ENCODE assay signal across 9 mouse cellular contexts in genomic region chr3:152761116-152761515, GRCm38 (mm10). TPM values are rescaled to one million over a fixed set of nuclear protein-coding genes. Genes with fewer than 3 reads are reported as not detected.
DNase-seq lines count a peak whose midpoint lies in the region; ATAC-seq lines count a peak whose summit lies in the region.
"Had no signal": no experiment of that assay in that cellular context is flagged by ENCODE, and none has a peak within 500 bp of the region (broad histone marks: within the 10 kb centered on the region; RNA-seq: fewer than 3 reads in every experiment).

No protein-coding gene starts in this region.

- H3K36me3 ChIP-seq in heart, embryonic 11.5 days (ENCODE audit: control insufficient read depth, insufficient read depth, low read length) = no peaks in the 10 kb centered on the region
- no peaks in the 10 kb centered on the region for H3K36me3 ChIP-seq in embryonic facial prominence, embryonic 11.5 days (replicated peaks; ENCODE audit: control insufficient read depth, insufficient read depth, low read depth, low read length)
- H3K36me3 ChIP-seq: embryonic facial prominence, embryonic 12.5 days had no signal

- H3K27ac ChIP-seq in heart, embryonic 11.5 days (ENCODE audit: low read depth, low read length) = no peak overlapping the region
- H3K27ac ChIP-seq in embryonic facial prominence, embryonic 11.5 days (replicated peaks; ENCODE audit: low read depth, low read length) = no peak overlapping the region

- H3K9me3 ChIP-seq in heart, embryonic 11.5 days (replicated peaks; ENCODE audit: control insufficient read depth, low read length) = no peaks in the 10 kb centered on the region
- no peaks in the 10 kb centered on the region for H3K9me3 ChIP-seq in embryonic facial prominence, embryonic 11.5 days (replicated peaks; ENCODE audit: control insufficient read depth, low read length)
- H3K9me3 ChIP-seq: embryonic facial prominence, embryonic 12.5 days had no signal

- no peak overlapping the region for H3K4me2 ChIP-seq in heart, embryonic 11.5 days
- H3K4me2 ChIP-seq in embryonic facial prominence, embryonic 11.5 days (ENCODE audit: low read depth, low read length) = no peak overlapping the region
- H3K4me2 ChIP-seq: embryonic facial prominence, embryonic 12.5 days had no signal

- 26% methylated on average over 7 of the region's 7 CpGs for WGBS in heart, embryonic 11.5 days (ENCODE audit: insufficient replicate concordance)
- 20% methylated on average over 7 of the region's 7 CpGs for whole genome bisulfite sequencing in embryonic facial prominence, embryonic 11.5 days

- peaks cover 41% of the 10 kb centered on the region for H3K4me1 ChIP-seq in heart, embryonic 11.5 days (ENCODE audit: control insufficient read depth, insufficient read depth, low read length)
- no peaks in the 10 kb centered on the region for H3K4me1 ChIP-seq in embryonic facial prominence, embryonic 11.5 days (ENCODE audit: control insufficient read depth, insufficient read depth, low read length)

- no peaks in the 10 kb centered on the region for H3K27me3 ChIP-seq in heart, embryonic 11.5 days (ENCODE audit: control insufficient read depth, insufficient read depth, low read length)
- no peaks in the 10 kb centered on the region for H3K27me3 ChIP-seq in embryonic facial prominence, embryonic 11.5 days (ENCODE audit: control insufficient read depth, insufficient read depth, low read length)
- H3K27me3 ChIP-seq: embryonic facial prominence, embryonic 12.5 days had no signal

- no peak for ATAC-seq in heart, embryonic 11.5 days (replicated peaks; ENCODE audit: insufficient number of reproducible peaks, low FRiP score, low TSS enrichment)
- no peak for ATAC-seq in embryonic facial prominence, embryonic 11.5 days (replicated peaks; ENCODE audit: insufficient number of reproducible peaks, low FRiP score, low TSS enrichment, low read depth)

- intact Hi-C loops in left cerebral cortex, postnatal 14 days (cut with DNase I) = loop anchor here (10.0 kb wide), 2 partner anchors 804 to 894 kb away; no protein-coding TSS in a partner anchor

- no peak overlapping the region for H3K9ac ChIP-seq in heart, embryonic 11.5 days (ENCODE audit: low read depth, low read length)
- H3K9ac ChIP-seq in embryonic facial prominence, embryonic 11.5 days (replicated peaks; ENCODE audit: low read length) = no peak overlapping the region
- H3K9ac ChIP-seq: embryonic facial prominence, embryonic 12.5 days had no signal

- H3K4me3 ChIP-seq in heart, embryonic 11.5 days (ENCODE audit: low read depth, low read length) = no peak overlapping the region
- no peak overlapping the region for H3K4me3 ChIP-seq in embryonic facial prominence, embryonic 11.5 days (ENCODE audit: low read depth, low read length)
- H3K4me3 ChIP-seq: embryonic facial prominence, embryonic 12.5 days had no signal

- peak; percentile 36 for DNase-seq in heart, adult 8-10 months (ENCODE audit: low spot score)
- DNase-seq in A20 (ENCODE audit: low read depth, low spot score) = peak; percentile 41
- peak; percentile 76 for DNase-seq in NIH3T3 (ENCODE audit: low read depth)
- peak; percentile 63 for DNase-seq in embryonic facial prominence, embryonic 11.5 days (ENCODE audit: low spot score)
- DNase-seq in left cerebral cortex, postnatal 14 days (ENCODE audit: low spot score in 2 of 2) = peak; percentile 70 to 73
- peak; percentile 43 for DNase-seq in retina, postnatal 7 days (ENCODE audit: low read depth, low spot score)
- DNase-seq in yolk sac, embryonic 10.5 days (ENCODE audit: low spot score) = no peak

RNA-seq across cellular contexts. Expression of gene Pigk, which starts 47.2 kb away (rescaled TPM):
- 10 to 100 TPM; 21.7 to 26.6 (median 23.0) TPM for total RNA-seq in heart, adult 8-10 months (2022)
- polyA plus RNA-seq in heart, embryonic 11.5 days (2014; fragmentation: Nextera tagmentation; extraction: Ambion mirVana) = 37.5 and 44.4 TPM in 2 replicates
- 43.4 and 49.1 TPM in 2 replicates for polyA plus RNA-seq in embryonic facial prominence, embryonic 11.5 days (2014; fragmentation: Nextera tagmentation; extraction: Ambion mirVana)
- 10 to 100 TPM; 44.1 to 45.0 TPM for total RNA-seq in left cerebral cortex, postnatal 14 days (2021)
